Mouse (Mus musculus): Measurements from ENCODE around the gene Gnptg. TPM values are rescaled to one million over a fixed set of nuclear protein-coding genes. Genes with fewer than 3 reads are reported as not detected.

The Gnptg gene
- total and polyA plus RNA-seq, 2 experiments from 2014 or later = 89.2 to 128 TPM

DNA sequence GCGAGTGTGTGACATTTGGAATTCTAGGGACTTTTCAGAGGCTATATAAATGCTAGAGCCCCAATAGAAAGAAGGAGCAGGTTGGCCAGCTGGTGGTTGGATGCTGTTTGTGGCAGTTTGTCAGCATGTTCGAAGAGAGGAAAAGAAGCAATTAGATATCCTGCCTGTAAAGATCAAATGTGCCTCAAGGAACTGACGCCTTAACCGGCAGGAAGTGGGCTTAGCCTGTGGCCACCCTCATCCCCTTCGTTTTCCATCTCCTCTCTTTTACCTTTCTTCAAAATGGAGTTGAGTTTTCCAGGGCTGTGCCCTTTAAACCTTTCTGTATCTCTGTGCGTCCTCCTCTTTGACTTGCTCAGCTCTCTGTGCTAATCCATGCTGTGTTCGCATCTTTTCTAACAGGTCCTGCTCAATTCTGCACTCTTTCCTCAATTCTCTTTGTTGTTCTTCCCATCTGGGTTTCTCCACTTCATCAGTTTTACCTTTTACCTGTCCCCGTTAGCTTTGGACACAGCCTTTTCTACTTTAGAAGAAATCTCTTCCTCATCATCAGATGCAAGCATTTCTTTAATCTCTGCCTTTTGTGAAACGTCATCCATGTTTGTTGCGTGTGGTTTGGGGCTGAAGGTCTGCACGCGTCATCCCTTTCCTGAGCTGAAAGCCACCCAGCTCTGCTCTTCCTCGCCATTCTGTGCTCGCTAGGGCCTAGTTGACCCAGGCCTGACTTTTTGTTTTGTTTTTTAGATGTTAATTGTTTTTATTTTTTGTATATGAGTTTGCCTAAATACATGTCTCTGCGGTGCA lies 20.2 kb downstream of the Gnptg start:
- no peak for TF ChIP-seq CTCF (IDR thresholded peaks at IDR 0.05; ENCODE audit: low read depth)
- no peaks in the 10 kb centered on the region for H3K9me3 ChIP-seq (ENCODE audit: low read length)
- ATAC-seq (no peak), DNase-seq (ENCODE audit: low spot score) (no peak)
- no peaks in the 10 kb centered on the region for H3K27me3 ChIP-seq (ENCODE audit: insufficient read depth, low read length)
- H3K4me2 ChIP-seq (ENCODE audit: low read depth, low read length) = no peak overlapping the region
- 96% methylated on average over 15 of the region's 15 CpGs for WGBS
- H3K4me1 ChIP-seq (ENCODE audit: insufficient read depth, low read length) = no peaks in the 10 kb centered on the region
- no peak overlapping the region for H3K9ac ChIP-seq (replicated peaks; ENCODE audit: low read length)
- no peak overlapping the region for H3K4me3 ChIP-seq (ENCODE audit: low read length)
- peaks cover 22% of the 10 kb centered on the region; the same call in 1 of the 2 replicates for H3K36me3 ChIP-seq (ENCODE audit: insufficient read depth, low read length)
- no peak overlapping the region for H3K27ac ChIP-seq

GRCm38 (mm10) chr17:25218967-25219366 lies 21.0 kb downstream of the Gnptg start:
- WGBS = 88% methylated on average over 9 of the region's 9 CpGs
- no peak for ATAC-seq
- no peak overlapping the region for H3K4me2 ChIP-seq (ENCODE audit: low read depth, low read length)
- no peak overlapping the region for H3K9ac ChIP-seq (replicated peaks; ENCODE audit: low read length)
- no peak overlapping the region for H3K27ac ChIP-seq
- no peaks in the 10 kb centered on the region for H3K27me3 ChIP-seq (ENCODE audit: insufficient read depth, low read length)
- no peak overlapping the region for H3K4me3 ChIP-seq (ENCODE audit: low read length)
- H3K36me3 ChIP-seq (ENCODE audit: insufficient read depth, low read length) = peaks cover 29% of the 10 kb centered on the region
- no peak for DNase-seq (ENCODE audit: low spot score)
- no peak for TF ChIP-seq CTCF (IDR thresholded peaks at IDR 0.05; ENCODE audit: low read depth)
- no peaks in the 10 kb centered on the region for H3K4me1 ChIP-seq (ENCODE audit: insufficient read depth, low read length)
- no peaks in the 10 kb centered on the region for H3K9me3 ChIP-seq (ENCODE audit: low read length)

DNA sequence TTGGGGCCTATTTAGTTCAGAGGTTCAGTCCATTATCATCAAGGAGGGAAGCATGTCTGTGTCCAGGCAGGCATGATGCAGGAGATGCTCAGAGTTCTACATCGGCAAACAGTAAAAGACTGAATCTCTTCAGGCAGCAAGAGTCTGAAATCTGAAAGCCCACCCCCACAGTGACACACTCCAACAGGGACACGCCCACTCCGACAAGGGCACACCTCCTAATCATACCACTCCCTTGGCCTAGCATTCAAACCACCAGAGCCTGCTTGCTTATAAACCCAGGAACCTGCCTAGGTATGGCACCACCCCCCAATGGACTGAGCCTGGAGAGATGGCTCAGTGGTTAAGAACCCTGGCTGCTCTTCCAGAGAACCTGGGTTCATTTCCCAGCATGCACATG lies 24.5 kb downstream of the Gnptg start:
- Histone ChIP-seq H3K9me3 (ENCODE audit: low read length) (no peaks in the 10 kb centered on the region), H3K27me3 (ENCODE audit: insufficient read depth, low read length) (no peaks in the 10 kb centered on the region), H3K9ac (replicated peaks; ENCODE audit: low read length) (no peak overlapping the region), H3K4me1 (ENCODE audit: insufficient read depth, low read length) (no peaks in the 10 kb centered on the region), H3K4me2 (ENCODE audit: low read depth, low read length) (no peak overlapping the region), H3K36me3 (ENCODE audit: insufficient read depth, low read length) (peaks cover 46% of the 10 kb centered on the region), H3K4me3 (ENCODE audit: low read length) (no peak overlapping the region), H3K27ac (no peak overlapping the region)
- WGBS = 84% methylated on average over 3 of the region's 3 CpGs
- DNase-seq (ENCODE audit: low spot score) (no peak), ATAC-seq (no peak)
- TF ChIP-seq CTCF (IDR thresholded peaks at IDR 0.05; ENCODE audit: low read depth) = no peak

DNA sequence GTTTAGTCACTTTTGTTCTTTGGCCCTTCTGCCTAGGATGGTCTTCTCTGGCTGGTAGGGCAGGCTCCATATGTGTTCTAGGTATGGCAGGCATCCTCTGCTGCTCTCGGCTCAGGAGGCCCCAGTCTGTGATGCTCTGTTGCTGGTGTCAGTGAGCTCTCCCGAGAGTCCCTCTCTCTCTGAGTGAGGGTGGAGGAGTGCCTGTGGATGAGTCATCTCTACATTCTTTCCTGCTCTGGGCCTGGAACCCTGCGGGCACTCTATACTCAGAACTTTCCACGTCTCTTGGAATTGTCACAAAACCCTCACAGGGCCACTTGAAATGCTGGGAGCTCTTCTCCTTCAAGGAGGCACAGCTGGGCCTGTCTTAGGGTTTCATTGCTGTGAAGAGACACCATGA lies 28.2 kb downstream of the Gnptg start:
- Histone ChIP-seq H3K27ac (no peak overlapping the region), H3K4me2 (ENCODE audit: low read depth, low read length) (no peak overlapping the region), H3K4me1 (ENCODE audit: insufficient read depth, low read length) (no peaks in the 10 kb centered on the region), H3K27me3 (ENCODE audit: insufficient read depth, low read length) (no peaks in the 10 kb centered on the region), H3K9me3 (ENCODE audit: low read length) (no peaks in the 10 kb centered on the region), H3K9ac (replicated peaks; ENCODE audit: low read length) (no peak overlapping the region), H3K4me3 (ENCODE audit: low read length) (no peak overlapping the region), H3K36me3 (ENCODE audit: insufficient read depth, low read length) (peaks cover 52% of the 10 kb centered on the region)
- 90% methylated on average over 4 of the region's 4 CpGs for WGBS
- no peak for TF ChIP-seq CTCF (IDR thresholded peaks at IDR 0.05; ENCODE audit: low read depth)
- ATAC-seq = no peak
- no peak for DNase-seq (ENCODE audit: low spot score)

DNA sequence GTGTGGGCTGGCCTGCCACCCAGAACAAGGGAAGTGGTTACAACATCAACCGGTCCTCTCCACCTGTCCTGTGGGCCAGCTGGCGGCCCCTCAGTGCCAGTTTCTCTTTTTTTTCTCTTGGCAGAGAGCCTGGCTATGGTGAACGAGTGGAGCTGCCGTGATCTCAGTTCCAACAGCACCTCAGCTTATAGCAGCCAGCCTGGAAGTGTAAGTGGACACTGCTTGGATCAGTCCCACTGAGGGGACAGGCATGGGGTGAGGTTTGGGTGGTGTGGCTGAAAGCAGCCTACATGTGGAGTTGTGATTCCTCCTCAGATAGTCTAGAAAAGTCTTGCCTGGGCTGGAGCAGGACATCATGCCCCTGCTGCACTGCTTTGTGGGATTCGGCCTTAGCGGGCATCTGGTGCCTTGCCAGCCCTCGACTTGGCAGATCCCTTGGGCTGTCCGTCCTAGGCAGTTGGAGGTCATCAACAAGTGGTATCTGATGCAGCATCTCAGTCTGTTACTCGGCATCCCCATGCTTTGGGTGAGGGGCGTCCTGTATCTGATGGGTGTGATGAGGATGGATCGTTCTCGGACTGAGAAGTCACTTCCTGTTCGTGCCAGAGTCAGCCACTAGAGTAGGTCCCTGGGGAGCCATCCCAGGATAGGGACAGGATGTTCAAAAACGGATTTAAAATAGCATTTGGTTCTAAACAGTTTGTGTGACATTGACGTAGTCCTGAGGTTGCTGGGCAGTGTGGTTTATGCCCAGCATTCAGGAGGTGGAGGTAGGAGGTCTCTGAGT lies 29.1 kb downstream of the Gnptg start:
- peaks cover 52% of the 10 kb centered on the region for H3K36me3 ChIP-seq (ENCODE audit: insufficient read depth, low read length)
- no peak overlapping the region for H3K9ac ChIP-seq (replicated peaks; ENCODE audit: low read length)
- ATAC-seq = no peak
- DNase-seq (ENCODE audit: low spot score) = peak; percentile 14
- no peak for TF ChIP-seq CTCF (IDR thresholded peaks at IDR 0.05; ENCODE audit: low read depth)
- WGBS = 74% methylated on average over 15 of the region's 15 CpGs
- no peak overlapping the region for H3K27ac ChIP-seq
- H3K4me1 ChIP-seq (ENCODE audit: insufficient read depth, low read length) = no peaks in the 10 kb centered on the region
- no peak overlapping the region for H3K4me3 ChIP-seq (ENCODE audit: low read length)
- no peak overlapping the region for H3K4me2 ChIP-seq (ENCODE audit: low read depth, low read length)
- H3K27me3 ChIP-seq (ENCODE audit: insufficient read depth, low read length) = no peaks in the 10 kb centered on the region
- no peaks in the 10 kb centered on the region for H3K9me3 ChIP-seq (ENCODE audit: low read length)

- ATAC-seq (no peak), DNase-seq (ENCODE audit: low spot score) (no peak)
- no peak overlapping the region for H3K9ac ChIP-seq (replicated peaks; ENCODE audit: low read length)
- H3K27me3 ChIP-seq (ENCODE audit: insufficient read depth, low read length) = no peaks in the 10 kb centered on the region
- H3K4me3 ChIP-seq (ENCODE audit: low read length) = no peak overlapping the region
- H3K36me3 ChIP-seq (ENCODE audit: insufficient read depth, low read length) = peaks cover 59% of the 10 kb centered on the region
- no peak overlapping the region for H3K4me2 ChIP-seq (ENCODE audit: low read depth, low read length)
- no peaks in the 10 kb centered on the region for H3K9me3 ChIP-seq (ENCODE audit: low read length)
- no peak overlapping the region for H3K27ac ChIP-seq
- no peaks in the 10 kb centered on the region for H3K4me1 ChIP-seq (ENCODE audit: insufficient read depth, low read length)
- no peak for TF ChIP-seq CTCF (IDR thresholded peaks at IDR 0.05; ENCODE audit: low read depth)
- WGBS = 89% methylated on average over 4 of the region's 4 CpGs
Measured at GRCm38 (mm10) chr17:25210006-25210405, 29.9 kb downstream of the Gnptg start.

Measured in hindbrain, postnatal 0 days (tissue).